Mouse (Mus musculus): ENCODE measurements around the gene Asxl2.
A peak's percentile ranks its signal among the peaks of the same experiment; 100 is the strongest.
"Not testable (repeated sequence)": the region's sequence is repeated elsewhere in the genome, so short reads cannot be mapped to it uniquely, and the experiment has no call there.

Asxl2 gene

GRCm38 (mm10) chr12:3427891-3428775 is 1.5 kb downstream of the Asxl2 start:
- no peak for DNase-seq (ENCODE audit: low read depth, low spot score)

GRCm38 (mm10) chr12:3429681-3430442 is 3.2 kb downstream of the Asxl2 start:
- DNase-seq (ENCODE audit: low read depth, low spot score): no peak

GRCm38 (mm10) chr12:3430443-3430753 is 3.7 kb downstream of the Asxl2 start:
- no peak for DNase-seq (ENCODE audit: low read depth, low spot score)

GRCm38 (mm10) chr12:3430985-3431384 is 4.3 kb downstream of the Asxl2 start:
- DNase-seq (ENCODE audit: low read depth, low spot score): no peak

- DNase-seq (ENCODE audit: low read depth, low spot score): no peak
Observed at GRCm38 (mm10) chr12:3433736-3434135, 7.1 kb downstream of the Asxl2 start.

GRCm38 (mm10) chr12:3436446-3436845 is 9.8 kb downstream of the Asxl2 start:
- no peak for DNase-seq (ENCODE audit: low read depth, low spot score)

GRCm38 (mm10) chr12:3437815-3438214 is 11.2 kb downstream of the Asxl2 start:
- DNase-seq (ENCODE audit: low read depth, low spot score): no peak

GRCm38 (mm10) chr12:3440916-3441315 is 14.3 kb downstream of the Asxl2 start:
- no peak for DNase-seq (ENCODE audit: low read depth, low spot score)

GRCm38 (mm10) chr12:3441361-3441760 is 14.7 kb downstream of the Asxl2 start:
- no peak for DNase-seq (ENCODE audit: low read depth, low spot score)

GRCm38 (mm10) chr12:3453554-3453953 is 26.9 kb downstream of the Asxl2 start:
- DNase-seq (ENCODE audit: low read depth, low spot score): no peak

GRCm38 (mm10) chr12:3463087-3463486 is 36.4 kb downstream of the Asxl2 start:
- DNase-seq (ENCODE audit: low read depth, low spot score): no peak

- no peak for DNase-seq (ENCODE audit: low read depth, low spot score)
Observed at GRCm38 (mm10) chr12:3499662-3500061, 73.0 kb downstream of the Asxl2 start.

- DNase-seq (ENCODE audit: low read depth, low spot score): no peak
Observed at GRCm38 (mm10) chr12:3500071-3500470, 73.4 kb downstream of the Asxl2 start.

GRCm38 (mm10) chr12:3518665-3519297 is 92.1 kb downstream of the Asxl2 start:
- peak; percentile 58 for DNase-seq (ENCODE audit: low read depth, low spot score)

- DNase-seq (ENCODE audit: low read depth, low spot score): not testable (repeated sequence)
Observed at GRCm38 (mm10) chr12:3521806-3522205, 95.1 kb downstream of the Asxl2 start.

- no peak for DNase-seq (ENCODE audit: low read depth, low spot score)
Observed at GRCm38 (mm10) chr12:3525536-3525935, 98.9 kb downstream of the Asxl2 start.

- not testable (repeated sequence) for DNase-seq (ENCODE audit: low read depth, low spot score)
Observed at GRCm38 (mm10) chr12:3535446-3535845, 108.8 kb downstream of the Asxl2 start.

- no peak for DNase-seq (ENCODE audit: low read depth, low spot score)
Observed at GRCm38 (mm10) chr12:3537616-3538015, 111.0 kb downstream of the Asxl2 start.

- DNase-seq (ENCODE audit: low read depth, low spot score): no peak
Observed at GRCm38 (mm10) chr12:3538036-3538435, 111.4 kb downstream of the Asxl2 start.

- no peak for DNase-seq (ENCODE audit: low read depth, low spot score)
Observed at GRCm38 (mm10) chr12:3539605-3540004, 112.9 kb downstream of the Asxl2 start.

- no peak for DNase-seq (ENCODE audit: low read depth, low spot score)
Observed at GRCm38 (mm10) chr12:3540871-3541270, 114.2 kb downstream of the Asxl2 start.

GRCm38 (mm10) chr12:3545451-3545850 is 118.8 kb downstream of the Asxl2 start:
- no peak for DNase-seq (ENCODE audit: low read depth, low spot score)
